ENCODE assay signal across 8 mouse cellular contexts in genomic region chr14:30479361-30479948, GRCm38 (mm10). TPM values are rescaled to one million over a fixed set of nuclear protein-coding genes. Genes with fewer than 3 reads are reported as not detected.
DNase-seq lines count a peak whose midpoint lies in the region; ATAC-seq lines count a peak whose summit lies in the region.

Dcp1a (plus strand) TSS chr14:30479535.

- DNase-seq in Muller cell, postnatal 12 days (ENCODE audit: inconsistent ontology term): peak; percentile 96
- DNase-seq in cerebellum, adult 9-11 months: peak; percentile 97
- DNase-seq in frontal cortex, adult 2 months (ENCODE audit: extremely low spot score in 1 of 2, low spot score in 1 of 2): peak; percentile 92 to 98
- peak; percentile 96 for DNase-seq in hindbrain, embryonic 11.5 days (ENCODE audit: low spot score)
- DNase-seq in layer of hippocampus, postnatal 10 days (ENCODE audit: low spot score in 2 of 2): peak; percentile 97 to 98
- DNase-seq in lung, postnatal 10 days: peak; percentile 97
- DNase-seq in ovary, postnatal 36 days (ENCODE audit: low spot score): peak; percentile 96
- DNase-seq in thymus, postnatal 25 days: peak; percentile 96

- no peaks in the 10 kb centered on the region for H3K9me3 ChIP-seq in hindbrain, embryonic 11.5 days (ENCODE audit: control insufficient read depth, low read length)

- H3K4me3 ChIP-seq in hindbrain, embryonic 11.5 days (ENCODE audit: low read depth, low read length): peak within 1 kb of the TSS; percentile 91

- H3K27ac ChIP-seq in hindbrain, embryonic 11.5 days (ENCODE audit: low read depth, low read length): peak within 1 kb of the TSS; percentile 78

- under 1% methylated on average over 39 of the region's 39 CpGs for WGBS in hindbrain, embryonic 11.5 days

- H3K9ac ChIP-seq in hindbrain, embryonic 11.5 days (ENCODE audit: low read depth, low read length): peak within 1 kb of the TSS; percentile 94

- H3K36me3 ChIP-seq in hindbrain, embryonic 11.5 days (ENCODE audit: control insufficient read depth, insufficient read depth, low read length): no peaks in the 10 kb centered on the region

- peak within 1 kb of the TSS; percentile 60 for H3K4me2 ChIP-seq in hindbrain, embryonic 11.5 days (replicated peaks; ENCODE audit: low read depth, low read length)

- H3K4me1 ChIP-seq in hindbrain, embryonic 11.5 days (replicated peaks; ENCODE audit: control insufficient read depth, insufficient read depth, low read length): 0 out of 2 replicates have a peak, but pooled peaks cover 4% of the 10 kb centered on the region

- ATAC-seq in hindbrain, embryonic 11.5 days (ENCODE audit: low FRiP score): peak; percentile 98

- H3K27me3 ChIP-seq in hindbrain, embryonic 11.5 days (ENCODE audit: control insufficient read depth, insufficient read depth, low read length): no peaks in the 10 kb centered on the region

RNA-seq across cellular contexts. Expression of gene Dcp1a, which starts in this region (rescaled TPM):
- 22.3 and 27.5 TPM in 2 replicates for polyA plus RNA-seq in frontal cortex, adult 2 months (2012; rRNA removed)
- 25.4 and 27.4 TPM in 2 replicates for polyA plus RNA-seq in hindbrain, embryonic 11.5 days (2014; fragmentation: Nextera tagmentation; extraction: Ambion mirVana)
- 10 to 100 TPM; 19.0 to 20.1 TPM for total RNA-seq in layer of hippocampus, postnatal 10 days (2021)

Comparison
In these comparisons a context has a peak if more than half of its experiments do, and no peak if none do; other contexts are left out.
1. Peak in every context shown above with its lines: DNase-seq, ATAC-seq, H3K4me3 ChIP-seq and H3K27ac ChIP-seq.